In the genomic region with DNA sequence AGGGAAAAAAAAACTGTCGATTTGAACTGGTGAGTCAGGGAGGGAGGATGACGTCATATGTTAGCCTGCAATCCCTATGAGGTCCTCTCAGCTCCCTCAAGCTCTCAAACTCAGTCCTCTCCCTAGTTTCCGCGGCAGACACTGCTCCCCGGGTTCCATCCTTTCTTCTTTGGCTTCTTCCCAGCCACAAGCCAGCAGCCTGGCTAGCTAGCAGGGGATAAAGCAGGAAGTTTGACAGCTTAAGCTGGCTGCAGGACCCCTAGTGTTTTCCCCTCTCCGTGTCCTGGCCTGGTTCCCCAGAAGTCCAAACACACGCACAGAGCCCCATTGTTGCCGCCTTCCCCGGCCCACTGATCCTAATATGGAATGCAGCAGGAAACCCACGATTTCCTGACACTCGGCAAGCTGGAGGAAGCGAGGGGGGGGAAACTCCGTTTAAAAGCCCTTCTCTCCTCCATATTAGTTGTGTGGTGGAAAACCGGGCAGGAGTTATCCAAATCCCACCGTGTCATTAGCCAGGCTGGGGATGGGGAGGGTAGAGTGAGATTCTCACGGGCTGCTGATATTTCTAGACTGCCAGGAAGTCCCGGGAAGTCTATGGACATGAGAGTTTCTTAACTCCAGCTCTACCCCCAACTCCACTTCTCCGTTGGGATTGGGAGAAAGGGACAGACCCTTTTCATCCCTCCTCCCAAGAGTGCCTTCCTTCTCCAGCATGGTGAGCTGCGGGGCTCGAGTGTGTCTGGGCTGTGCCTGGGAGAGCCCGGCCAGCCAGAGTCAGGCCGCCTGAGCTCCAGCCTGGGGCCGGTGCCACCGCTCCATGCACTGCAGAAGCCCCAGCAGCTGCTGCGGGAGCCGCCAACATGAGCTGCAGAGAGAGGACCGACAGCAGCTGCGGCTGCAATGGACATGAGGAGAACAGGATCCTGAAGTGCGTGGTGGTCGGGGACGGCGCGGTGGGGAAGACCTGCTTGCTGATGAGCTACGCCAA, we compare ENCODE assay signal across 8 mouse cellular contexts. TPM values are rescaled to one million over a fixed set of nuclear protein-coding genes. Genes with fewer than 3 reads are reported as not detected.
DNase-seq lines count a peak whose midpoint lies in the region; ATAC-seq and TF ChIP-seq lines count a peak whose summit lies in the region.

A gene (plus strand): TSS at position 362 of the 991 bp plus-strand sequence.

- H3K9ac ChIP-seq in forebrain, postnatal 0 days = peak within 1 kb of the TSS; percentile 48
- no peak within 1 kb of the TSS for H3K9ac ChIP-seq in liver, embryonic 14.5 days (replicated peaks)
- peak within 1 kb of the TSS; percentile 63 for H3K9ac ChIP-seq in neural tube, embryonic 12.5 days

- peak within 1 kb of the TSS; percentile 95 for H3K4me2 ChIP-seq in forebrain, postnatal 0 days (ENCODE audit: low read depth)
- peak within 1 kb of the TSS; percentile 45 for H3K4me2 ChIP-seq in liver, embryonic 14.5 days (ENCODE audit: low read depth)
- H3K4me2 ChIP-seq in neural tube, embryonic 12.5 days (replicated peaks) = peak within 1 kb of the TSS; percentile 89

- peak; percentile 80 for ATAC-seq in forebrain, postnatal 0 days
- ATAC-seq in liver, embryonic 14.5 days (ENCODE audit: insufficient read depth) = peak; percentile 53
- peak; percentile 88 for ATAC-seq in neural tube, embryonic 12.5 days (ENCODE audit: low FRiP score, low read depth)

- H3K9me3 ChIP-seq in forebrain, postnatal 0 days (ENCODE audit: low read length) = no peaks in the 10 kb centered on the region
- H3K9me3 ChIP-seq in liver, embryonic 14.5 days (ENCODE audit: control insufficient read depth, low read length) = no peaks in the 10 kb centered on the region
- H3K9me3 ChIP-seq in neural tube, embryonic 12.5 days = no peaks in the 10 kb centered on the region

- no peak for TF ChIP-seq CTCF in cerebellum, adult 2 months (IDR thresholded peaks at IDR 0.05; ENCODE audit: borderline replicate concordance, insufficient read depth, low read depth, low read length)
- no peak for TF ChIP-seq CTCF in forebrain, postnatal 0 days (IDR thresholded peaks at IDR 0.05; ENCODE audit: low read depth)
- no peak for TF ChIP-seq CTCF in liver, embryonic 14.5 days (IDR thresholded peaks at IDR 0.05; ENCODE audit: low read depth)

- no peak within 1 kb of the TSS; the same call in 1 of the 2 replicates for H3K27ac ChIP-seq in cerebellum, adult 2 months (ENCODE audit: insufficient read depth, low read length)
- H3K27ac ChIP-seq in forebrain, postnatal 0 days (ENCODE audit: low read depth, low read length) = peak within 1 kb of the TSS; percentile 69
- no peak within 1 kb of the TSS for H3K27ac ChIP-seq in liver, embryonic 14.5 days
- H3K27ac ChIP-seq in neural tube, embryonic 12.5 days = peak within 1 kb of the TSS; percentile 46; the same call in 1 of the 2 replicates

- H3K4me1 ChIP-seq in cerebellum, adult 2 months (ENCODE audit: control insufficient read depth, insufficient read depth, low read length) = no peaks in the 10 kb centered on the region; the same call in 1 of the 2 replicates
- 0 out of 2 replicates have a peak, but pooled peaks cover 8% of the 10 kb centered on the region for H3K4me1 ChIP-seq in forebrain, postnatal 0 days (ENCODE audit: insufficient read depth)
- no peaks in the 10 kb centered on the region for H3K4me1 ChIP-seq in liver, embryonic 14.5 days (replicated peaks; ENCODE audit: control insufficient read depth in 2 of 2, insufficient read depth in 2 of 2, low read length in 1 of 2)
- H3K4me1 ChIP-seq in neural tube, embryonic 12.5 days = peaks cover 9% of the 10 kb centered on the region; the same call in 1 of the 2 replicates

- intact Hi-C loops in heart, postnatal 14 days (cut with DNase I) = loop anchor here (2.0 to 5.0 kb wide), 2 partner anchors 25 to 59 kb away; no protein-coding TSS in a partner anchor

- peak within 1 kb of the TSS; percentile 48 for H3K4me3 ChIP-seq in cerebellum, adult 2 months (replicated peaks; ENCODE audit: insufficient read depth, low read depth, low read length)
- peak within 1 kb of the TSS; percentile 42 for H3K4me3 ChIP-seq in forebrain, postnatal 0 days (ENCODE audit: low read depth, low read length)
- H3K4me3 ChIP-seq in liver, embryonic 14.5 days (ENCODE audit: insufficient read depth in 1 of 2, low read depth in 2 of 2, low read length in 2 of 2) = peak within 1 kb of the TSS; percentile 32 to 41
- H3K4me3 ChIP-seq in neural tube, embryonic 12.5 days = peak within 1 kb of the TSS; percentile 47

- under 1% methylated on average over 34 of the region's 34 CpGs for WGBS in cerebellum, adult 2 months
- WGBS in forebrain, postnatal 0 days = under 1% methylated on average over 34 of the region's 34 CpGs
- WGBS in liver, embryonic 14.5 days (ENCODE audit: insufficient replicate concordance) = 1% methylated on average over 34 of the region's 34 CpGs
- 1% methylated on average over 34 of the region's 34 CpGs for WGBS in neural tube, embryonic 12.5 days

- peak; percentile 21 for DNase-seq in ES-CJ7 (ENCODE audit: low read depth, low spot score)
- DNase-seq in cerebellum, adult 2 months = peak; percentile 59 to 61
- peak; percentile 65 for DNase-seq in forebrain, postnatal 0 days
- peak; percentile 74 to 79 for DNase-seq in heart, postnatal 14 days
- DNase-seq in kidney, postnatal 4 days = peak; percentile 76 to 85
- DNase-seq in liver, embryonic 14.5 days (ENCODE audit: low read depth in 3 of 3, low spot score in 3 of 3) = no peak
- DNase-seq in thymus, postnatal 36 days = peak; percentile 12 to 23

- H3K36me3 ChIP-seq in forebrain, postnatal 0 days (ENCODE audit: insufficient read depth) = no peaks in the 10 kb centered on the region
- H3K36me3 ChIP-seq in liver, embryonic 14.5 days (replicated peaks; ENCODE audit: control insufficient read depth, insufficient read depth, low read depth) = no peaks in the 10 kb centered on the region
- H3K36me3 ChIP-seq in neural tube, embryonic 12.5 days = no peaks in the 10 kb centered on the region

- no peak for TF ChIP-seq POLR2A in cerebellum, adult 2 months (IDR thresholded peaks at IDR 0.05; ENCODE audit: borderline replicate concordance, insufficient read depth, low read length)

- no peaks in the 10 kb centered on the region; the same call in 1 of the 2 replicates for H3K27me3 ChIP-seq in cerebellum, adult 2 months (ENCODE audit: control insufficient read depth, insufficient read depth, low read length)
- H3K27me3 ChIP-seq in forebrain, postnatal 0 days (ENCODE audit: insufficient read depth, low read length) = no peaks in the 10 kb centered on the region
- H3K27me3 ChIP-seq in liver, embryonic 14.5 days (ENCODE audit: control insufficient read depth, insufficient read depth, low read length) = peaks cover 7% of the 10 kb centered on the region
- no peaks in the 10 kb centered on the region for H3K27me3 ChIP-seq in neural tube, embryonic 12.5 days (replicated peaks)

- TF ChIP-seq EP300 in liver, embryonic 14.5 days (IDR thresholded peaks at IDR 0.05; ENCODE audit: low read depth) = no peak

RNA-seq across cellular contexts. Expression of the gene that starts here (rescaled TPM):
- polyA plus RNA-seq in cerebellum, adult 2 months (2012; rRNA removed) = 8.2 and 9.1 TPM in 2 replicates
- total RNA-seq in forebrain, postnatal 0 days (2014; rRNA removed) = 10.2 and 11.4 TPM in 2 replicates
- 11.8 and 11.9 TPM in 2 replicates for polyA plus RNA-seq in forebrain, postnatal 0 days (2015; fragmentation: Nextera tagmentation; extraction: Ambion mirVana)
- 10 to 100 TPM; 45.6 to 48.9 TPM for total RNA-seq in heart, postnatal 14 days (2021)
- 3.1 and 3.4 TPM in 2 replicates for polyA plus RNA-seq in liver, embryonic 14.5 days (2012; rRNA removed)
- polyA plus RNA-seq in liver, embryonic 14.5 days (2014; fragmentation: Nextera tagmentation; extraction: Ambion mirVana) = 4.4 and 4.7 TPM in 2 replicates
- 33.6 and 34.5 TPM in 2 replicates for polyA plus RNA-seq in neural tube, embryonic 12.5 days (2016; fragmentation: Nextera tagmentation; extraction: Ambion mirVana)

Comparison
In these comparisons a context has a peak if more than half of its experiments do, and no peak if none do; other contexts are left out.
1. DNase-seq: peak in ES-CJ7 (single experiment), cerebellum, adult 2 months (2 of 2), forebrain, postnatal 0 days (single experiment), heart, postnatal 14 days (2 of 2), kidney, postnatal 4 days (2 of 2) and thymus, postnatal 36 days (2 of 2); none in liver, embryonic 14.5 days (0 of 3).
2. H3K27ac ChIP-seq: peak in forebrain, postnatal 0 days (single experiment) and neural tube, embryonic 12.5 days (single experiment); none in cerebellum, adult 2 months (single experiment) and liver, embryonic 14.5 days (single experiment).
3. H3K4me2 ChIP-seq: peak in every context shown above with its lines; median percentile 95 in forebrain, postnatal 0 days; 89 in neural tube, embryonic 12.5 days; 45 in liver, embryonic 14.5 days.
4. Peak in every context shown above with its lines, with median percentiles within 50 percentile points of each other: H3K4me3 ChIP-seq and ATAC-seq.